Mouse (Mus musculus) liver, embryonic 11.5 days (tissue): Measurements from ENCODE around the gene Pgap2. TPM values are rescaled to one million over a fixed set of nuclear protein-coding genes. Genes with fewer than 3 reads are reported as not detected.

ENCODE experiments used
- ATAC-seq: fragments of 200-750 bp; cut with Nextera tagmentation; replicated peaks from 2 replicates; pipeline ENCODE4 v1.8.0; 2017; ENCODE audit warnings: moderate number of reproducible peaks, mild to moderate bottlenecking, moderate TSS enrichment, moderate library complexity; ENCODE audit not compliant: low FRiP score
- DNase-seq: peaks from one replicate; pipeline ENCODE4 v3.0.0-alpha.2; 2017; ENCODE audit warnings: low spot score
- H3K27ac ChIP-seq: fragments of 300-500 bp; sonication (generic); 2 replicates; pipeline ENCODE4 v1.5.1; 2014; ENCODE audit warnings: mild to moderate bottlenecking, low read depth, low read length, control low read depth
- H3K27me3 ChIP-seq: fragments of 300-500 bp; sonication (generic); replicated peaks from 2 replicates; pipeline ENCODE4 v1.6.1; 2014; ENCODE audit warnings: low read length, mixed read lengths; ENCODE audit not compliant: control insufficient read depth, insufficient read depth
- H3K36me3 ChIP-seq: fragments of 300-500 bp; sonication (generic); 2 replicates; pipeline ENCODE4 v1.6.1; 2014; ENCODE audit warnings: mild to moderate bottlenecking, low read length, moderate library complexity, mixed read lengths; ENCODE audit not compliant: control insufficient read depth, insufficient read depth
- H3K4me1 ChIP-seq: fragments of 300-500 bp; sonication (generic); replicated peaks from 2 replicates; pipeline ENCODE4 v1.6.1; 2014; ENCODE audit warnings: low read length, mixed read lengths; ENCODE audit not compliant: control insufficient read depth, insufficient read depth
- H3K4me2 ChIP-seq: fragments of 300-500 bp; sonication (generic); 2 replicates; pipeline ENCODE4 v1.6.1; 2014; ENCODE audit warnings: mild to moderate bottlenecking, control low read depth, moderate library complexity
- H3K4me3 ChIP-seq: fragments of 300-500 bp; sonication (generic); 2 replicates; pipeline ENCODE4 v1.5.1; 2014; ENCODE audit warnings: low read depth, low read length, control low read depth
- H3K9ac ChIP-seq: fragments of 300-500 bp; sonication (generic); 2 replicates; pipeline ENCODE4 v1.6.1; 2014; ENCODE audit warnings: low read depth, low read length, control low read depth
- H3K9me3 ChIP-seq: fragments of 300-500 bp; sonication (generic); 2 replicates; pipeline ENCODE4 v1.6.1; 2016; ENCODE audit warnings: low read length, inconsistent platforms, mixed read lengths; ENCODE audit not compliant: control insufficient read depth
- WGBS: fragments of 180-500 bp; shearing (Covaris S2); extraction: QIAGEN DNeasy Blood & Tissue Kit; methylation state at CpG from one replicate; pipeline ENCODE4 v1.1.7; 2014; 5-methylcytosine and 5-hydroxymethylcytosine counted together
- polyA plus RNA-seq: library from polyadenylated mRNA; unstranded; fragments of >200 nt; fragmentation: Nextera tagmentation; extraction: Ambion mirVana; gene quantifications from 2 replicates; pipeline ENCODE4 v1.2.1, GENCODE M21; 2014

Gene Pgap2
- 40.0 and 45.5 TPM in 2 replicates for polyA plus RNA-seq

- peak; percentile 97 for DNase-seq
Observed at GRCm38 (mm10) chr7:102209756-102210721, at the start of gene Pgap2, which contains the start of gene Nup98. Pgap2 (plus strand) TSS chr7:102210208. Nup98 (minus strand) TSS chr7:102210176.

GRCm38 (mm10) chr7:102170300-102170699, 39.7 kb upstream of the Pgap2 start:
- Histone ChIP-seq H3K4me1 (no peaks in the 10 kb centered on the region), H3K36me3 (peaks cover 7% of the 10 kb centered on the region; the same call in 1 of the 2 replicates), H3K4me2 (no peak overlapping the region), H3K9ac (no peak overlapping the region), H3K27me3 (no peaks in the 10 kb centered on the region), H3K27ac (no peak overlapping the region), H3K4me3 (no peak overlapping the region), H3K9me3 (no peaks in the 10 kb centered on the region)
- no peak for ATAC-seq
- no peak for DNase-seq

More at GRCm38 (mm10) chr7:102209756-102210721, at the start of gene Pgap2, which contains the start of gene Nup98:
- Histone ChIP-seq H3K36me3 (peaks cover 2% of the 10 kb centered on the region; the same call in 1 of the 2 replicates), H3K4me1 (peaks cover 18% of the 10 kb centered on the region), H3K27me3 (no peaks in the 10 kb centered on the region), H3K4me3 (peak within 1 kb of the TSS; percentile 77), H3K9ac (peak within 1 kb of the TSS; percentile 90), H3K9me3 (no peaks in the 10 kb centered on the region), H3K27ac (peak within 1 kb of the TSS; percentile 89), H3K4me2 (peak within 1 kb of the TSS; percentile 76)
- ATAC-seq: peak; percentile 96
- under 1% methylated on average over 73 of the region's 87 CpGs for WGBS

DNA sequence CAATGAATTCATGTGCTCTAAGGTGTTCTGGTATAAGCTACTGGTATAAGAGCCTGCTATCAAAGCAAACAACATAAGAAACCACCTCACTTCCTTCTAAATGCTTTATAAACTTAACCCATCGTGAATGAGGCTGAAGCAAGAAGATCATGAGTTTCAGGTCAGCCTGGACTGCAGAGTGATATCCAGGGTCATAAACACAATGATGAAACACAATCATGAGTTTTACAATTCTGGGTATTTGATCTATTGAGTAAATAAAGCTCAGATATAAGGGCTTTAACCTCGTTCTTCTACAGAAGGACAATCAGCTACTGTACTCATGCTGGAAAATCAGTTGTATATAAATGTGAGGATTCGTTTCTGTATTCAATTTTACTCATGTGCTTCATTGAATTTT, 26.2 kb upstream of the Pgap2 start:
- H3K4me3 ChIP-seq: no peak overlapping the region
- no peaks in the 10 kb centered on the region for H3K9me3 ChIP-seq
- WGBS: 87% methylated on average over 3 of the region's 3 CpGs
- H3K36me3 ChIP-seq: peaks cover 18% of the 10 kb centered on the region
- no peak overlapping the region for H3K9ac ChIP-seq
- H3K27ac ChIP-seq: no peak overlapping the region
- H3K27me3 ChIP-seq: no peaks in the 10 kb centered on the region
- no peak for ATAC-seq
- DNase-seq: no peak
- no peak overlapping the region for H3K4me2 ChIP-seq
- no peaks in the 10 kb centered on the region for H3K4me1 ChIP-seq

GRCm38 (mm10) chr7:102192356-102192755, 17.7 kb upstream of the Pgap2 start:
- no peak overlapping the region for H3K9ac ChIP-seq
- H3K27ac ChIP-seq: no peak overlapping the region
- DNase-seq (no peak), ATAC-seq (no peak)
- no peaks in the 10 kb centered on the region for H3K9me3 ChIP-seq
- H3K4me1 ChIP-seq: no peaks in the 10 kb centered on the region
- H3K27me3 ChIP-seq: no peaks in the 10 kb centered on the region
- H3K4me3 ChIP-seq: no peak overlapping the region
- H3K4me2 ChIP-seq: no peak overlapping the region
- H3K36me3 ChIP-seq: peaks cover 12% of the 10 kb centered on the region
- 96% methylated on average over 1 of the region's 1 CpGs for WGBS

- DNase-seq (no peak), ATAC-seq (no peak)
- Histone ChIP-seq H3K4me3 (no peak overlapping the region), H3K27me3 (no peaks in the 10 kb centered on the region), H3K4me1 (peaks cover 9% of the 10 kb centered on the region; the same call in 1 of the 2 replicates), H3K9me3 (no peaks in the 10 kb centered on the region), H3K27ac (no peak overlapping the region), H3K4me2 (no peak overlapping the region), H3K36me3 (no peaks in the 10 kb centered on the region), H3K9ac (no peak overlapping the region)
- WGBS: 85% methylated on average over 3 of the region's 3 CpGs
Observed at GRCm38 (mm10) chr7:102200576-102200975, 9.4 kb upstream of the Pgap2 start.

- H3K4me2 ChIP-seq: no peak overlapping the region
- DNase-seq: no peak
- no peaks in the 10 kb centered on the region for H3K36me3 ChIP-seq
- no peak overlapping the region for H3K27ac ChIP-seq
- H3K27me3 ChIP-seq: no peaks in the 10 kb centered on the region
- ATAC-seq: no peak
- H3K4me1 ChIP-seq: peaks cover 15% of the 10 kb centered on the region
- no peak overlapping the region for H3K9ac ChIP-seq
- H3K4me3 ChIP-seq: no peak overlapping the region
- no peaks in the 10 kb centered on the region for H3K9me3 ChIP-seq
Observed at GRCm38 (mm10) chr7:102200996-102201785, 8.8 kb upstream of the Pgap2 start.

- ATAC-seq (no peak), DNase-seq (no peak)
- Histone ChIP-seq H3K4me2 (no peak overlapping the region), H3K4me3 (no peak overlapping the region), H3K4me1 (peaks cover 24% of the 10 kb centered on the region), H3K36me3 (peaks cover 2% of the 10 kb centered on the region; the same call in 1 of the 2 replicates), H3K9me3 (no peaks in the 10 kb centered on the region), H3K9ac (no peak overlapping the region), H3K27ac (no peak overlapping the region), H3K27me3 (no peaks in the 10 kb centered on the region)
- WGBS: 85% methylated on average over 3 of the region's 3 CpGs
Observed at GRCm38 (mm10) chr7:102204296-102204857, 5.6 kb upstream of the Pgap2 start.

GRCm38 (mm10) chr7:102205646-102206045, 4.4 kb upstream of the Pgap2 start:
- Histone ChIP-seq H3K4me3 (no peak overlapping the region), H3K27me3 (no peaks in the 10 kb centered on the region), H3K27ac (no peak overlapping the region), H3K9me3 (no peaks in the 10 kb centered on the region), H3K36me3 (peaks cover 2% of the 10 kb centered on the region; the same call in 1 of the 2 replicates), H3K9ac (no peak overlapping the region), H3K4me2 (no peak overlapping the region), H3K4me1 (peaks cover 24% of the 10 kb centered on the region)
- DNase-seq (no peak), ATAC-seq (peak; percentile 45)
- WGBS: 32% methylated on average over 1 of the region's 1 CpGs
